Mouse (Mus musculus): ENCODE results near the gene Fntb. TPM values are rescaled to one million over a fixed set of nuclear protein-coding genes. Genes with fewer than 3 reads are reported as not detected.

Fntb gene
- polyA plus RNA-seq (2017; shearing (Covaris generic)), result 10 to 100 TPM; 13.7 to 21.2 TPM

DNA sequence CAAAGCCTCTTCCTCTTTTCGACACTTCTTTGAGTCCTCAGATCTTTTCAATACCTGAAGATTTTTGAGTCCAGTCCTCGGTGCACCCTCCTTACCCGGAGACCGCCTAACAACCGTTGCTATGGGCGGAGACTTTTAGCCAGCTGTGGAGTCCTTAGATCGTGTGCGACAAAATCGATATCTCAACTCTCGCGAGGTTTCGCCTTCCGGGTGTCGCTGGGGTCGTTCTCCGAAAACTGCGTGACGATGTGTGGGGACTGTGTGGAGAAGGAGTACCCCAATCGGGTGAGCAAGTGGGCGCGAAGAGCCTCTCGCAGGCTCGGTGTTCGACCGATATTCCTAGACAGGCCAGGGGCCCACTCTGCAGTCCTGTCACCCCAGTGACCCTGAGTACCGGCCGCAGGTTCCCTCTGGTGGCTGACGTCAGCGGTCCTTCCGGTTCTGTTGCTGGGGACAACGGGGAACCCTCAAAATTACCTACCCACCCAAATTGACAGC lies at the start of gene Fntb, which contains the start of gene Churc1:
Gene Fntb, plus strand, starts transcription at position 236 of the 498 bp plus-strand sequence.
Gene Churc1, plus strand, starts transcription at position 185 of the 498 bp plus-strand sequence.

DNA sequence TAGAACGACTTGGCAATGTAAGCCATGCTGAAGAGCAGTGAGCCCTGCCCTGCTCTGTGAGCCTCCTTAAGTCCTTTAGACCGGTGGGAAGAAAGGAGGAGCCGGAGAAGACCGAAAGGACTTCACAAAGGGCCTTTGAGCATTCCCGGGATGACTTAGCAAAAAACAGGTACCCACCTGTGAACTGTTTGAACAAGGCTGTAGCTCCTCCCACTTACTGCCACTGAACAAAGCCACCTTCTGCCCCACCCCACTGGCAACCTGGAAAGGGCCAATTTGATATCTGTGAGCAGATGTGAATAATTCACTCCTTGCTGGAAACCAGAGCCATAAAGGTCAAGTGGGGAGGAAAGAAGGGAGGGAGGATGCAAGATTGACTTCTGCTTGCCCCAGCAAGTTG lies 30.0 kb downstream of the Fntb start, which contains the start of gene Gpx2:
Gene Gpx2, minus strand, starts transcription at position 205 of the 400 bp plus-strand sequence.

GRCm38 (mm10) chr12:76822651-76823041 lies 57.3 kb downstream of the Fntb start, which contains the start of gene Rab15:
Rab15 (minus strand) TSS chr12:76822908.

DNA sequence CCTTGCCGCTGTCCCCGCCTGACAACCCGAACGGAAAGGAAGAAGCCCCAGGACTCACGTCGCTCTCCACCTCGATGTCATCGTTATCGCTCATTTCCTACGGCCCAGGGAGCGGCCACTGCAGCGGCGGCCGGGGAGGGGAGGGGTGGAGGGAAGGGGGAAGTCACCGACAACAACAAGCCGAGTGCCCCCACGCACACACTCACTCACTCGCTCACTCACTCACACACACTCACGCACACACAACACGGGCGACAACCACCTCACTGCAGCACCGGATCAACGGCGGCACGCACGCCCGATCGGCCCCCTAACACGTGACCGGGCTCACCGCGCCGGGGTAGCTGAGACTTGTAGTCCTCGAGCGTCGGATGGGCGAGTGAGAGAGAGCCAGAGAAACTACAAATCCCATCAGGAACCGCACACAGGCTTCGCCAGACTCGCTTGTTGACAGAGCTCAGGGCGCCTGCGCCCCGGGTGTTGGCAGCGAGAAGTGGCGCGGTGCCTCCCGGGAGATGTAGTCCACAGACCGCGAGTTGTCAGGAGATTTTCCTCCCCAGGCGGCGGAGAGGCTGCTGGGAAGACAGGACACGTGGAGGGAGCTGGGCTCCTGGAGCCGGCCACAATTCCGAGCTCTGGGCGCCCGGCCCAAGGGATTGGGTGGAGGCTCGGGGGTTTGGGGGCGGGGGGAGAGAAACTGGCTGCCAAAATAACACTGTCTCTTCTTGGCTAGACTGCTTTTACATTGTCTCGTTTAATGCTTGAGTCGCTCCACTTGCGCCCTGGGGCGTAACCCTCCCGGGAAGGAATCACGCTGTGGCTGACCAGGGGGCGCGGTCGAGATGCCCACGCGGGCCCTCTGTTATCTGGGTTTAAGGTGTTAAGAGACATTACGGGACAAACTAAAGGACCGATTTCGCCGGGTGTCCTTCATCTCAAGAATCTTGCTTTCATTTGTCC lies 196.8 kb downstream of the Fntb start, which contains the start of gene Max:
Gene Max, minus strand, starts transcription at position 270 of the 960 bp plus-strand sequence.

Other genes starting within 250 kb of the Fntb start
- 1 to 10 TPM; 2.6 to 6.6 TPM for gene Plekhg3, start 234.7 kb upstream of the Fntb start, polyA plus RNA-seq (2017; shearing (Covaris generic))
- 1 to 10 TPM in 1 of 2 experiments, under 1 TPM in 1; 0.39 to 1.1 TPM for gene Sptb, start 55.0 kb upstream of the Fntb start, polyA plus RNA-seq (2017; shearing (Covaris generic))
- gene Churc1, start 51 bp upstream of the Fntb start, polyA plus RNA-seq (2017; shearing (Covaris generic)), result 100 to 1,000 TPM; 136 to 158 TPM
- under 1 TPM; 0.39 to 0.80 TPM for gene Gpx2, start 30.0 kb downstream of the Fntb start, polyA plus RNA-seq (2017; shearing (Covaris generic))
- gene Rab15, start 57.3 kb downstream of the Fntb start, polyA plus RNA-seq (2017; shearing (Covaris generic)), result 1 to 10 TPM in 1 of 2 experiments, under 1 TPM in 1; 0.49 to 3.0 TPM
- gene Max, start 196.6 kb downstream of the Fntb start, polyA plus RNA-seq (2017; shearing (Covaris generic)), result 100 to 1,000 TPM; 112 to 167 TPM

Data from inflammation-experienced regulatory T-cells (primary cell).